Mouse (Mus musculus) heart, embryonic 13.5 days (tissue): ENCODE results near the gene Cep135. TPM values are rescaled to one million over a fixed set of nuclear protein-coding genes. Genes with fewer than 3 reads are reported as not detected.

Experiments used
- ATAC-seq: fragments of 200-750 bp; cut with Nextera tagmentation; 2 replicates; pipeline ENCODE4 v1.8.0; 2017; ENCODE audit warnings: moderate TSS enrichment; ENCODE audit not compliant: insufficient number of reproducible peaks, low FRiP score, low TSS enrichment; ENCODE audit errors: extremely low read depth
- H3K27ac ChIP-seq: fragments of 300-500 bp; sonication (generic); replicated peaks from 2 replicates; pipeline ENCODE4 v1.5.1; 2015; ENCODE audit warnings: moderate library complexity, mild to moderate bottlenecking, inconsistent platforms
- H3K27me3 ChIP-seq: fragments of 300-500 bp; sonication (generic); replicated peaks from 2 replicates; pipeline ENCODE4 v1.6.1; 2015; ENCODE audit warnings: mild to moderate bottlenecking, inconsistent platforms
- H3K36me3 ChIP-seq: fragments of 300-500 bp; sonication (generic); 2 replicates; pipeline ENCODE4 v1.6.1; 2015; ENCODE audit warnings: mild to moderate bottlenecking, inconsistent platforms
- H3K4me1 ChIP-seq: fragments of 300-500 bp; sonication (generic); 2 replicates; pipeline ENCODE4 v1.6.1; 2015; ENCODE audit warnings: inconsistent platforms
- H3K4me2 ChIP-seq: fragments of 300-500 bp; sonication (generic); 2 replicates; pipeline ENCODE4 v1.6.1; 2015; ENCODE audit warnings: inconsistent platforms, mild to moderate bottlenecking, moderate library complexity
- H3K4me3 ChIP-seq: fragments of 300-500 bp; sonication (generic); 2 replicates; pipeline ENCODE4 v1.5.1; 2015; ENCODE audit warnings: moderate library complexity, mild to moderate bottlenecking, inconsistent platforms
- H3K9ac ChIP-seq: fragments of 300-500 bp; sonication (generic); 2 replicates; pipeline ENCODE4 v1.6.1; 2015; ENCODE audit warnings: inconsistent platforms, mild to moderate bottlenecking, moderate library complexity
- H3K9me3 ChIP-seq: fragments of 300-500 bp; sonication (generic); 2 replicates; pipeline ENCODE4 v1.6.1; 2016; ENCODE audit warnings: inconsistent platforms
- WGBS: fragments of 180-500 bp; shearing (Covaris S2); methylation state at CpG from one replicate; pipeline ENCODE4 v1.1.7; 2015; ENCODE audit warnings: mixed read lengths; 5-methylcytosine and 5-hydroxymethylcytosine counted together
- polyA plus RNA-seq: library from polyadenylated mRNA; unstranded; fragments of >200 nt; fragmentation: Nextera tagmentation; extraction: Ambion mirVana; gene quantifications from 2 replicates; pipeline ENCODE4 v1.2.1, GENCODE M21; 2015

Cep135 gene
- polyA plus RNA-seq, 1 experiment from 2014 or later: 5.0 TPM

DNA sequence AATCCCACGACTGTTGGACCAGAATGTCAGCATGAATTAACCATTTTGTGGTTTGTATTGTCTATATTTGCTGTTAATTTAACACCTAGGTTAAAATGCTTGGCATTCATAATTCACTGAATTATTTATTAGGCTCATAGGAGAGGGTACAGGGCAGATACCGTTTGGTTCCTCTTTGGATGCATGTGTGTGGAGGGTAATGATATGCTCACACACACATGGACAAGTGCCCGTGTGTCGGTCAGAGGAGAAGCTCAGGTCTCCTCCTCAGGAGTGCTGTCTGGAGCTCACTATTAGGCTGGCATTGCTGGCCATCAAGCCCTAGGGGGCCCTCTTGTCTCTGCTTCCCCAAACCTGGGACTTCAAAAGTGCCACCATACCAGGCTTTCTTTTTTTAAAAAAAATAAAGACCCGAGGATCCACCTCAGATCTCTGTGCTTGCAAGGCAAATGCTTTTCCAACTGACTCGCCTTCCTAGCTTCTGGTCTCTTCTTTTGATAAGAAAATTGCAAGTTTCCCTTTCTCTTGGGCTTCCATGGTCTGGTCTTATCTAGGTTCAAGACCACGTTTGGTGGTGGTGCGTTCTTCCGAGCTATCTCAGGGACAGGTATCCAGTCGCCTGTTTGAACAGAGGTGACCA lies 99.6 kb downstream of the Cep135 start:
- Histone ChIP-seq H3K4me3 (no peak overlapping the region), H3K9ac (no peak overlapping the region), H3K27me3 (no peaks in the 10 kb centered on the region), H3K9me3 (no peaks in the 10 kb centered on the region), H3K4me2 (no peak overlapping the region), H3K27ac (no peak overlapping the region), H3K4me1 (0 out of 2 replicates have a peak, but pooled peaks cover 5% of the 10 kb centered on the region), H3K36me3 (no peaks in the 10 kb centered on the region)
- ATAC-seq: no peak
- WGBS: 74% methylated on average over 10 of the region's 10 CpGs

DNA sequence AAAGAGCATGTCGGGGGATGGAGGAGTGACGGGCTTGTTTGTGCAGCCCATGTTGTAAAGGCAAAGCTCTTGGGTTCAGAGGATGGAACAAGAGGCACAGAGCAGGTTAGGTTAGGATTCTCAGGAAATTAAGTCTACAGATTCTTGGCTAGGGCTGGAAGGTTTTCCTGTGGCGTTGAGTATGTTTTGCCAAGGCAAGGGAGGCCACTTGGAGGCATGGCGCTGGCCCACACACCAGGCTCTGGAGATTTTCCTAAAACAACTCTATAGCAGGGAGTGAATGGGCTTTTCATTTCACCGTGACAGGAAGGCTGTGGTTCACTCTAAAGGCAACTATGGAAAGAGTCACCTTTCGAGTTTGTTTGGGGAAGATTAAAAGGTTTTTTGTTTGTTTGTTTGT lies 100.1 kb downstream of the Cep135 start:
- H3K4me1 ChIP-seq: 0 out of 2 replicates have a peak, but pooled peaks cover 5% of the 10 kb centered on the region
- 67% methylated on average over 6 of the region's 6 CpGs for WGBS
- no peak overlapping the region for H3K4me3 ChIP-seq
- no peaks in the 10 kb centered on the region for H3K27me3 ChIP-seq
- no peak for ATAC-seq
- H3K36me3 ChIP-seq: no peaks in the 10 kb centered on the region
- no peak overlapping the region for H3K4me2 ChIP-seq
- H3K9me3 ChIP-seq: no peaks in the 10 kb centered on the region
- H3K9ac ChIP-seq: no peak overlapping the region
- no peak overlapping the region for H3K27ac ChIP-seq

DNA sequence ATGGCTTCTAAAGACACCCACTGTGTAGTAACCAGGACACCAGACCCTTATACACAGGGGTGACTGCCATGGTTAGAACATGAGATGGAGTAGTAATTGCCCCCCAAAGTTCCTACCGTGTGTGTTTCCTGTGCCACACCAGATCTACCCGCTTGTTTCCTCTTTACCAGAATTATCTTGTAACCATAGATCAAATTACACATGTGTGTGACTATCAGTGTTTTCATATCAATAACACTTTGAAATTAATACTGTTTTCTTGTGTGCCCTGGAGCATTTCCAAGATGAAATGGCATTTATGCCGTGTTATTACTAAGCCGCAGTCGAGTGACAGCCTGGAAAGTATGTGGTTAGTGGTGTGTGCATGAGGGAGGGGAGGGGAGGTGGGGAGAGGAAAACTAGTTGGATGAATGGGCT lies 101.7 kb downstream of the Cep135 start:
- peaks cover under 1% of the 10 kb centered on the region; the same call in 1 of the 2 replicates for H3K9me3 ChIP-seq
- no peak overlapping the region for H3K4me3 ChIP-seq
- H3K9ac ChIP-seq: no peak overlapping the region
- no peak for ATAC-seq
- no peaks in the 10 kb centered on the region for H3K36me3 ChIP-seq
- H3K4me1 ChIP-seq: 0 out of 2 replicates have a peak, but pooled peaks cover 5% of the 10 kb centered on the region
- H3K4me2 ChIP-seq: no peak overlapping the region
- H3K27me3 ChIP-seq: no peaks in the 10 kb centered on the region
- no peak overlapping the region for H3K27ac ChIP-seq
- 74% methylated on average over 5 of the region's 5 CpGs for WGBS

DNA sequence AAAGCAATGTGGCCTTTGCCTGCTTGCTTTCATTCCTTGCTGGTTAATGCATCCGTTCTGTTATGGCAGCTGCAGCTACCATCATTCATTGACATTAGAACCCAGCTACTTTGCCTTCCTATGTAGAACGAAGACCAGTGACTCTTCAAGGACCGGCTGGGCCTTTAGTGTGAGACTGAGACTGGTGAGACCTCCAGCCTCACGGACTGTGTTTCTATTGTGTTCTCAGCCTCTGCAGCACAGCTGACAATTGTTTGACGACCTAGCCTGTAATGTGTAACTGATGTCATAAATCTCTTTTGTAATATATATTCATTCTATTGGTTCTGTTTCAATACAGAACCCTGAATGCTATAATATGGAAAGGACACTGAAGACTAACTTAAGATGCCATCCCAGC lies 102.8 kb downstream of the Cep135 start:
- no peaks in the 10 kb centered on the region for H3K27me3 ChIP-seq
- no peak overlapping the region for H3K4me2 ChIP-seq
- no peak overlapping the region for H3K4me3 ChIP-seq
- no peak overlapping the region for H3K9ac ChIP-seq
- WGBS: 86% methylated on average over 5 of the region's 5 CpGs
- H3K4me1 ChIP-seq: 0 out of 2 replicates have a peak, but pooled peaks cover 5% of the 10 kb centered on the region
- no peaks in the 10 kb centered on the region for H3K36me3 ChIP-seq
- no peak for ATAC-seq
- H3K27ac ChIP-seq: no peak overlapping the region
- H3K9me3 ChIP-seq: peaks cover 8% of the 10 kb centered on the region; the same call in 1 of the 2 replicates

DNA sequence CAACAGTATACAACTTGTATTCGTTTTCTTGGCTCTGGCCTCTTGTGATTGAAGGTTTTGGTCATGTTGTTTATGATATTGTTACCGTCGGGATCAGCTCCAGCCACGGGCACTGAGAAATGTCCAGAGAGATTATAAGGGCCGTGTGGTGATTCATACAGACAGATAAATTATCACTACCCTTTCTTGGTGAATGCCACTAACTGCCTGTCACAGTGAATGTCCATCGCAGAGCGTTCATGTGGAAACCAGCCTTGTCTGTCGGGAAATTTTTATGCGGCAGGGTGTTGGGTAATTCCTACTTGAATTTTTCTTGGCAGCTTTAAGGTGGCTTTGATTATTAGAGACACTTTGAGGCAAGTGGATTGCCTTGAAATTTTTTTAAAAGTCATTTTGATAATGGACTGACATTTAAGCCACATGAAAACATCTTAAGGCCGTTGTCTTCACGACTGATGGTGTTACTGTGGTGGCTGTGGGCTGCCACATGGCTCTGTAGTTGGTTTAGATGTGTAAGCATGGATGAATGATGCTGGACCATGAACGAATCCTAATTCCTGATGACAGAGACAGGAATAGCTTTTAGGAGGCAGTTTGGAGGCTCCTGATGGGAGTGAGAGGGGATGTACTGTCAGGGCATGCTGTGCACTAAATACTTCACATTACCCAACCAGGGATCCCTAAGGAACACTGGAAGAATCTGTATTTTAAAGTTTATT lies 103.4 kb downstream of the Cep135 start:
- ATAC-seq: no peak
- no peak overlapping the region for H3K27ac ChIP-seq
- 76% methylated on average over 12 of the region's 12 CpGs for WGBS
- H3K27me3 ChIP-seq: no peaks in the 10 kb centered on the region
- no peak overlapping the region for H3K4me3 ChIP-seq
- no peaks in the 10 kb centered on the region for H3K36me3 ChIP-seq
- H3K9me3 ChIP-seq: peaks cover 8% of the 10 kb centered on the region; the same call in 1 of the 2 replicates
- H3K4me2 ChIP-seq: no peak overlapping the region
- H3K4me1 ChIP-seq: 0 out of 2 replicates have a peak, but pooled peaks cover 5% of the 10 kb centered on the region
- H3K9ac ChIP-seq: no peak overlapping the region

Other genes starting within 250 kb of the Cep135 start
- gene Nmu, start 224.9 kb upstream of the Cep135 start, polyA plus RNA-seq: not detected in 2 replicates
- not detected in 2 replicates for gene Gm7271, start 104.7 kb upstream of the Cep135 start, polyA plus RNA-seq
- 21.3 and 22.7 TPM in 2 replicates for gene Exoc1, start 59.4 kb upstream of the Cep135 start, polyA plus RNA-seq
- 27.6 and 30.0 TPM in 2 replicates for gene C530008M17Rik, start 67.8 kb downstream of the Cep135 start, polyA plus RNA-seq